Mouse (Mus musculus): Measurements from ENCODE around the gene Rapgef6.

Rapgef6 gene

GRCm38 (mm10) chr11:54693696-54694095, 171.0 kb downstream of the Rapgef6 start:
- DNase-seq (ENCODE audit: low spot score in 2 of 2): no peak

- no peak for DNase-seq (ENCODE audit: low spot score in 2 of 2)
Measured at GRCm38 (mm10) chr11:54694291-54694690, 171.6 kb downstream of the Rapgef6 start.

GRCm38 (mm10) chr11:54695951-54696350, 173.3 kb downstream of the Rapgef6 start:
- DNase-seq (ENCODE audit: low spot score in 2 of 2): no peak

GRCm38 (mm10) chr11:54697611-54698010, 175.0 kb downstream of the Rapgef6 start:
- DNase-seq (ENCODE audit: low spot score in 2 of 2): no peak

- no peak for DNase-seq (ENCODE audit: low spot score in 2 of 2)
Measured at GRCm38 (mm10) chr11:54698636-54699035, 176.0 kb downstream of the Rapgef6 start.

- no peak for DNase-seq (ENCODE audit: low spot score in 2 of 2)
Measured at GRCm38 (mm10) chr11:54699972-54700371, 177.3 kb downstream of the Rapgef6 start.

GRCm38 (mm10) chr11:54701848-54702247, 179.2 kb downstream of the Rapgef6 start:
- no peak for DNase-seq (ENCODE audit: low spot score in 2 of 2)

- DNase-seq (ENCODE audit: low spot score in 2 of 2): peak; percentile 82 to 88
Measured at GRCm38 (mm10) chr11:54703306-54703705, 180.7 kb downstream of the Rapgef6 start.

GRCm38 (mm10) chr11:54708153-54708552, 185.5 kb downstream of the Rapgef6 start:
- DNase-seq (ENCODE audit: low spot score in 2 of 2): no peak

GRCm38 (mm10) chr11:54709645-54710044, 187.0 kb downstream of the Rapgef6 start:
- DNase-seq (ENCODE audit: low spot score in 2 of 2): no peak

- no peak for DNase-seq (ENCODE audit: low spot score in 2 of 2)
Measured at GRCm38 (mm10) chr11:54710512-54711293, 188.1 kb downstream of the Rapgef6 start.

- no peak for DNase-seq (ENCODE audit: low spot score in 2 of 2)
Measured at GRCm38 (mm10) chr11:54712849-54713248, 190.2 kb downstream of the Rapgef6 start.

GRCm38 (mm10) chr11:54717893-54718292, 195.2 kb downstream of the Rapgef6 start:
- DNase-seq (ENCODE audit: low spot score in 2 of 2): no peak

GRCm38 (mm10) chr11:54718601-54719000, 196.0 kb downstream of the Rapgef6 start:
- DNase-seq (ENCODE audit: low spot score in 2 of 2): no peak

GRCm38 (mm10) chr11:54722057-54722456, 199.4 kb downstream of the Rapgef6 start:
- DNase-seq (ENCODE audit: low spot score in 2 of 2): no peak

- DNase-seq (ENCODE audit: low spot score in 2 of 2): no peak
Measured at GRCm38 (mm10) chr11:54724353-54725034, 201.8 kb downstream of the Rapgef6 start.

- peak; percentile 42 to 52 for DNase-seq (ENCODE audit: low spot score in 2 of 2)
Measured at GRCm38 (mm10) chr11:54726571-54727062, 204.0 kb downstream of the Rapgef6 start.

- DNase-seq (ENCODE audit: low spot score in 2 of 2): no peak
Measured at GRCm38 (mm10) chr11:54727327-54727901, 204.8 kb downstream of the Rapgef6 start.

- DNase-seq (ENCODE audit: low spot score in 2 of 2): no peak
Measured at GRCm38 (mm10) chr11:54728371-54728770, 205.7 kb downstream of the Rapgef6 start.

- no peak for DNase-seq (ENCODE audit: low spot score in 2 of 2)
Measured at GRCm38 (mm10) chr11:54729311-54729710, 206.7 kb downstream of the Rapgef6 start.

GRCm38 (mm10) chr11:54730931-54731330, 208.3 kb downstream of the Rapgef6 start:
- DNase-seq (ENCODE audit: low spot score in 2 of 2): no peak

GRCm38 (mm10) chr11:54731367-54731766, 208.7 kb downstream of the Rapgef6 start:
- DNase-seq (ENCODE audit: low spot score in 2 of 2): no peak

- DNase-seq (ENCODE audit: low spot score in 2 of 2): no peak
Measured at GRCm38 (mm10) chr11:54733546-54733945, 210.9 kb downstream of the Rapgef6 start.
